Mouse (Mus musculus) layer of hippocampus, adult 8-10 months (tissue): ENCODE measurements around the gene Ranbp6. TPM values are rescaled to one million over a fixed set of nuclear protein-coding genes. Genes with fewer than 3 reads are reported as not detected.

ENCODE experiments used
- DNase-seq, 2 experiments: peaks; one replicate each; pipeline ENCODE4 v3.0.0; 2022; ENCODE audit warnings: low spot score in 2 of 2
- total RNA-seq, 4 experiments: library from RNA; stranded (reverse); gene quantifications; 2 replicates each; pipeline ENCODE4 v1.2.4; 2022

Gene Ranbp6
- total RNA-seq = 10 to 100 TPM; 30.7 to 40.1 (median 34.3) TPM

- DNase-seq = peak; percentile 80 to 89
Observed at GRCm38 (mm10) chr19:29812581-29813460, at the start of gene Ranbp6. Gene Ranbp6 (minus strand): TSS chr19:29812974.

- no peak for DNase-seq
Observed at GRCm38 (mm10) chr19:29860816-29861215, 48.0 kb upstream of the Ranbp6 start.

- DNase-seq = no peak
Observed at GRCm38 (mm10) chr19:29857267-29857666, 44.5 kb upstream of the Ranbp6 start.

GRCm38 (mm10) chr19:29853711-29854110 lies 40.9 kb upstream of the Ranbp6 start:
- no peak for DNase-seq

- DNase-seq = no peak
Observed at GRCm38 (mm10) chr19:29851036-29851690, 38.4 kb upstream of the Ranbp6 start.

- DNase-seq = no peak
Observed at GRCm38 (mm10) chr19:29849924-29850551, 37.3 kb upstream of the Ranbp6 start.

GRCm38 (mm10) chr19:29844036-29844661 lies 31.4 kb upstream of the Ranbp6 start:
- DNase-seq = peak in 1 of 2 experiments; percentile 24

GRCm38 (mm10) chr19:29843641-29844035 lies 30.9 kb upstream of the Ranbp6 start:
- no peak for DNase-seq

GRCm38 (mm10) chr19:29842973-29843372 lies 30.2 kb upstream of the Ranbp6 start:
- DNase-seq = no peak

GRCm38 (mm10) chr19:29840642-29841041 lies 27.9 kb upstream of the Ranbp6 start:
- DNase-seq = peak; percentile 21 to 25

GRCm38 (mm10) chr19:29838636-29839135 lies 25.9 kb upstream of the Ranbp6 start:
- DNase-seq = no peak

- no peak for DNase-seq
Observed at GRCm38 (mm10) chr19:29838171-29838570, 25.4 kb upstream of the Ranbp6 start.

- no peak for DNase-seq
Observed at GRCm38 (mm10) chr19:29835364-29836034, 22.7 kb upstream of the Ranbp6 start.

GRCm38 (mm10) chr19:29830911-29831310 lies 18.1 kb upstream of the Ranbp6 start:
- no peak for DNase-seq

GRCm38 (mm10) chr19:29828558-29828957 lies 15.8 kb upstream of the Ranbp6 start:
- no peak for DNase-seq

GRCm38 (mm10) chr19:29826686-29827085 lies 13.9 kb upstream of the Ranbp6 start:
- peak in 1 of 2 experiments; percentile 47 for DNase-seq

GRCm38 (mm10) chr19:29825003-29825402 lies 12.2 kb upstream of the Ranbp6 start:
- no peak for DNase-seq

- no peak for DNase-seq
Observed at GRCm38 (mm10) chr19:29824034-29824700, 11.4 kb upstream of the Ranbp6 start.

- DNase-seq = no peak
Observed at GRCm38 (mm10) chr19:29823456-29824010, 10.8 kb upstream of the Ranbp6 start.

- no peak for DNase-seq
Observed at GRCm38 (mm10) chr19:29820966-29821365, 8.2 kb upstream of the Ranbp6 start.
